Mouse (Mus musculus) ES-E14 (cell line): ENCODE measurements around the gene Sapcd1. TPM values are rescaled to one million over a fixed set of nuclear protein-coding genes. Genes with fewer than 3 reads are reported as not detected.

Experiments used
- DNase-seq: peaks from one replicate; pipeline ENCODE4 v3.0.0-alpha.2; 2013; ENCODE audit warnings: low read depth, low spot score
- H3K27ac ChIP-seq: 2 replicates; pipeline ENCODE4 v1.5.1; 2012; ENCODE audit warnings: low read depth, mild to moderate bottlenecking, low read length, moderate library complexity, mixed read lengths; ENCODE audit not compliant: poor library complexity, insufficient read depth, severe bottlenecking
- H3K36me3 ChIP-seq: 2 replicates; pipeline ENCODE4 v1.6.1; 2012; ENCODE audit warnings: mild to moderate bottlenecking, low read length, moderate library complexity, mixed read lengths; ENCODE audit not compliant: control insufficient read depth, poor library complexity, insufficient read depth, severe bottlenecking
- H3K4me1 ChIP-seq, 2 experiments: fragments of 150-350 bp in 1 of 2; sonication (generic) in 1 of 2; 2 replicates each; pipeline ENCODE4 v1.6.1; 2012; ENCODE audit warnings: low read length in 2 of 2, mild to moderate bottlenecking in 1 of 2, mixed read lengths in 1 of 2; ENCODE audit not compliant: control insufficient read depth in 2 of 2, insufficient read depth in 2 of 2, poor library complexity in 1 of 2
- H3K4me3 ChIP-seq, 2 experiments: fragments of 150-350 bp in 1 of 2; sonication (generic) in 1 of 2; 2 replicates each; pipeline ENCODE4 v1.5.1; 2012; ENCODE audit warnings: low read length in 2 of 2, low read depth in 1 of 2, mild to moderate bottlenecking in 1 of 2, mixed read lengths in 1 of 2; ENCODE audit not compliant: insufficient read depth in 1 of 2, poor library complexity in 1 of 2, severe bottlenecking in 1 of 2
- H3K9ac ChIP-seq: 2 replicates; pipeline ENCODE4 v1.6.1; 2012; ENCODE audit warnings: low read depth, mild to moderate bottlenecking, low read length, mixed read lengths; ENCODE audit not compliant: poor library complexity, insufficient read depth, severe bottlenecking
- H3K9me3 ChIP-seq: fragments of 150-350 bp; sonication (generic); 2 replicates; pipeline ENCODE4 v1.6.1; 2012; ENCODE audit warnings: low read depth, mild to moderate bottlenecking, low read length; ENCODE audit not compliant: control insufficient read depth, insufficient read depth
- CHD2 ChIP-seq: IDR thresholded peaks from 2 replicates; pipeline ENCODE4 v1.6.1; 2014; ENCODE audit warnings: mild to moderate bottlenecking, low read depth, low read length, inconsistent platforms
- HCFC1 ChIP-seq: IDR thresholded peaks from 2 replicates; pipeline ENCODE4 v1.6.1; 2012; ENCODE audit warnings: low read length, inconsistent platforms, borderline replicate concordance; ENCODE audit not compliant: insufficient read depth
- MAFK ChIP-seq: IDR thresholded peaks from 2 replicates; pipeline ENCODE4 v1.6.1; 2014; ENCODE audit warnings: mild to moderate bottlenecking, low read depth, low read length, inconsistent platforms; ENCODE audit not compliant: insufficient read depth
- ZC3H11A ChIP-seq: IDR thresholded peaks from 2 replicates; pipeline ENCODE4 v1.6.1; 2012; ENCODE audit warnings: low read depth, mild to moderate bottlenecking, inconsistent platforms, low read length, borderline replicate concordance
- ZNF384 ChIP-seq: IDR thresholded peaks from 2 replicates; pipeline ENCODE4 v1.6.1; 2012; ENCODE audit warnings: low read depth, low read length, inconsistent platforms
- in situ Hi-C, 2 experiments: fragments of 600-800 bp; cut with MboI; formaldehyde crosslinking; loops; one replicate each; pipeline ENCODE4 v1.15.1; 2025; ENCODE audit warnings: low sequenced_read_pairs in 2 of 2, inconsistent platforms in 1 of 2; ENCODE audit not compliant: unreplicated experiment in 2 of 2
- total RNA-seq: library from RNA; depleted of rRNA; stranded (reverse); fragments of 300-350 nt; gene quantifications from 2 replicates; pipeline ENCODE4 v1.2.3, GENCODE M21; 2012; rRNA removed

The Sapcd1 gene
- total RNA-seq, 1 experiment: 3.1 TPM

GRCm38 (mm10) chr17:34979631-34980030 lies 48.2 kb downstream of the Sapcd1 start:
- H3K4me1 ChIP-seq: peaks cover 0 to 5% of the 10 kb centered on the region in 2 experiments; a peak in 1 of 4 replicates
- no peak overlapping the region for H3K4me3 ChIP-seq
- H3K9ac ChIP-seq: no peak overlapping the region
- in situ Hi-C loops: no loop called here
- peaks cover 2% of the 10 kb centered on the region; the same call in 1 of the 2 replicates for H3K36me3 ChIP-seq
- no peak for DNase-seq
- no peak overlapping the region for H3K27ac ChIP-seq
- H3K9me3 ChIP-seq: no peaks in the 10 kb centered on the region
- no peak for TF ChIP-seq ZC3H11A
- no peak for TF ChIP-seq HCFC1
- no peak for TF ChIP-seq CHD2

GRCm38 (mm10) chr17:34978239-34978638 lies 49.6 kb downstream of the Sapcd1 start:
- DNase-seq: no peak
- Histone ChIP-seq H3K4me1 (peaks cover 0 to 4% of the 10 kb centered on the region in 2 experiments; a peak in 1 of 4 replicates), H3K9ac (no peak overlapping the region), H3K9me3 (no peaks in the 10 kb centered on the region), H3K27ac (no peak overlapping the region), H3K36me3 (no peaks in the 10 kb centered on the region), H3K4me3 (no peak overlapping the region)
- TF ChIP-seq HCFC1 (no peak), ZNF384 (no peak), ZC3H11A (no peak), CHD2 (no peak), MAFK (no peak)
- in situ Hi-C loops: no loop called here

- TF ChIP-seq ZNF384: no peak
- no peak for TF ChIP-seq MAFK
- no peak for TF ChIP-seq CHD2
- no peak for TF ChIP-seq HCFC1
- TF ChIP-seq ZC3H11A: no peak
- no peak overlapping the region for H3K4me3 ChIP-seq
- no peak overlapping the region for H3K27ac ChIP-seq
- in situ Hi-C loops: no loop called here
- no peaks in the 10 kb centered on the region for H3K36me3 ChIP-seq
- peaks cover 0 to 7% of the 10 kb centered on the region in 2 experiments; a peak in 1 of 4 replicates for H3K4me1 ChIP-seq
- no peaks in the 10 kb centered on the region for H3K9me3 ChIP-seq
- no peak for DNase-seq
- no peak overlapping the region for H3K9ac ChIP-seq
Measured at GRCm38 (mm10) chr17:34977000-34977399, 50.8 kb downstream of the Sapcd1 start.

Other genes with a start within 250 kb of the Sapcd1 start
- 0.27 and 0.32 TPM in 2 replicates for gene Cyp21a1, start 223.5 kb downstream of the Sapcd1 start, total RNA-seq
- 29.1 and 32.6 TPM in 2 replicates for gene Stk19, start 191.1 kb downstream of the Sapcd1 start, total RNA-seq
- gene Dxo, start 191.0 kb downstream of the Sapcd1 start, total RNA-seq: 39.0 and 45.2 TPM in 2 replicates
- 40.5 and 66.0 TPM in 2 replicates for gene Skiv2l, start 177.8 kb downstream of the Sapcd1 start, total RNA-seq
- 50.2 and 63.4 TPM in 2 replicates for gene Nelfe, start 177.6 kb downstream of the Sapcd1 start, total RNA-seq
- 0.16 and 0.18 TPM in 2 replicates for gene Cfb, start 165.5 kb downstream of the Sapcd1 start, total RNA-seq
- gene Zbtb12, start 148.5 kb downstream of the Sapcd1 start, total RNA-seq: 9.4 and 11.5 TPM in 2 replicates
- gene Gm20547, start 146.0 kb downstream of the Sapcd1 start, total RNA-seq: 0.31 TPM in 1 of 2 replicates, not detected in the other
- gene C2, start 129.8 kb downstream of the Sapcd1 start, total RNA-seq: 5.0 TPM in 2 replicates
- gene Ehmt2, start 129.5 kb downstream of the Sapcd1 start, total RNA-seq: 124 and 147 TPM in 2 replicates
- 5.5 and 8.7 TPM in 2 replicates for gene Slc44a4, start 113.5 kb downstream of the Sapcd1 start, total RNA-seq
- gene Neu1, start 96.8 kb downstream of the Sapcd1 start, total RNA-seq: 24.0 and 40.6 TPM in 2 replicates
- 11.0 and 14.6 TPM in 2 replicates for gene Hspa1b, start 68.8 kb downstream of the Sapcd1 start, total RNA-seq
- 1.9 TPM in 1 of 2 replicates, not detected in the other for gene Gm20481, start 58.1 kb downstream of the Sapcd1 start, total RNA-seq
- gene Hspa1a, start 55.9 kb downstream of the Sapcd1 start, total RNA-seq: 5.8 and 5.9 TPM in 2 replicates
- gene Hspa1l, start 55.3 kb downstream of the Sapcd1 start, total RNA-seq: 0.45 and 0.48 TPM in 2 replicates
- 52.1 and 64.4 TPM in 2 replicates for gene Lsm2, start 46.2 kb downstream of the Sapcd1 start, total RNA-seq
- 303 and 453 TPM in 2 replicates for gene Vars, start 27.0 kb downstream of the Sapcd1 start, total RNA-seq
- 0.21 and 0.31 TPM in 2 replicates for gene Vwa7, start 11.4 kb downstream of the Sapcd1 start, total RNA-seq
- gene Msh5, start 18.7 kb upstream of the Sapcd1 start, total RNA-seq: 2.7 and 3.2 TPM in 2 replicates
- 113 and 133 TPM in 2 replicates for gene Clic1, start 21.9 kb upstream of the Sapcd1 start, total RNA-seq
- gene Ddah2, start 31.0 kb upstream of the Sapcd1 start, total RNA-seq: 45.0 and 57.5 TPM in 2 replicates
- gene Ly6g6c, start 37.4 kb upstream of the Sapcd1 start, total RNA-seq: not detected in 2 replicates
- 0.26 TPM in 1 of 2 replicates, not detected in the other for gene Mpig6b, start 38.2 kb upstream of the Sapcd1 start, total RNA-seq
- 13.4 and 36.1 TPM in 2 replicates for gene Ly6g6e, start 48.9 kb upstream of the Sapcd1 start, total RNA-seq
- gene Ly6g6d, start 50.0 kb upstream of the Sapcd1 start, total RNA-seq: 1.6 and 4.9 TPM in 2 replicates
- gene Ly6g6f, start 57.6 kb upstream of the Sapcd1 start, total RNA-seq: not detected in 2 replicates
- gene Abhd16a, start 61.2 kb upstream of the Sapcd1 start, total RNA-seq: 30.7 and 40.4 TPM in 2 replicates
- gene Ly6g5c, start 80.3 kb upstream of the Sapcd1 start, total RNA-seq: 0.49 TPM in 1 of 2 replicates, not detected in the other
- 1.4 and 1.5 TPM in 2 replicates for gene Ly6g5b, start 87.4 kb upstream of the Sapcd1 start, total RNA-seq
- 21.9 and 31.1 TPM in 2 replicates for gene Gpank1, start 93.4 kb upstream of the Sapcd1 start, total RNA-seq
- 78.0 and 98.6 TPM in 2 replicates for gene Csnk2b, start 94.0 kb upstream of the Sapcd1 start, total RNA-seq
- gene D17H6S53E, start 98.4 kb upstream of the Sapcd1 start, total RNA-seq: 11.2 and 11.7 TPM in 2 replicates
- 7.5 and 10.0 TPM in 2 replicates for gene Apom, start 104.0 kb upstream of the Sapcd1 start, total RNA-seq
- gene Bag6, start 107.2 kb upstream of the Sapcd1 start, total RNA-seq: 208 and 245 TPM in 2 replicates
- 147 and 161 TPM in 2 replicates for gene Prrc2a, start 136.9 kb upstream of the Sapcd1 start, total RNA-seq
- not detected in 2 replicates for gene Aif1, start 148.1 kb upstream of the Sapcd1 start, total RNA-seq
- 2.6 and 2.7 TPM in 2 replicates for gene Lst1, start 160.4 kb upstream of the Sapcd1 start, total RNA-seq
- gene Ltb, start 166.4 kb upstream of the Sapcd1 start, total RNA-seq: 10.1 and 19.6 TPM in 2 replicates
- gene Tnf, start 174.0 kb upstream of the Sapcd1 start, total RNA-seq: 0.22 TPM in 1 of 2 replicates, not detected in the other
- gene Lta, start 177.3 kb upstream of the Sapcd1 start, total RNA-seq: 0.13 TPM in 1 of 2 replicates, not detected in the other
- gene Gm16181, start 192.8 kb upstream of the Sapcd1 start, total RNA-seq: not detected in 2 replicates
- gene Atp6v1g2, start 205.6 kb upstream of the Sapcd1 start, total RNA-seq: 0.21 and 0.71 TPM in 2 replicates
- gene Nfkbil1, start 207.8 kb upstream of the Sapcd1 start, total RNA-seq: 6.1 and 6.6 TPM in 2 replicates
- 316 and 414 TPM in 2 replicates for gene Ddx39b, start 213.7 kb upstream of the Sapcd1 start, total RNA-seq
- gene H2-D1, start 234.7 kb upstream of the Sapcd1 start, total RNA-seq: 30.1 and 44.9 TPM in 2 replicates